Mouse (Mus musculus) induced T-regulatory cell, adult 2 months (primary cell): ENCODE results near the gene Madcam1.
A peak's percentile ranks its signal among the peaks of the same experiment; 100 is the strongest.

Experiments
- DNase-seq: peaks from one replicate; pipeline ENCODE4 v3.0.0-alpha.2; 2012; ENCODE audit warnings: low read depth

Gene Madcam1

DNA sequence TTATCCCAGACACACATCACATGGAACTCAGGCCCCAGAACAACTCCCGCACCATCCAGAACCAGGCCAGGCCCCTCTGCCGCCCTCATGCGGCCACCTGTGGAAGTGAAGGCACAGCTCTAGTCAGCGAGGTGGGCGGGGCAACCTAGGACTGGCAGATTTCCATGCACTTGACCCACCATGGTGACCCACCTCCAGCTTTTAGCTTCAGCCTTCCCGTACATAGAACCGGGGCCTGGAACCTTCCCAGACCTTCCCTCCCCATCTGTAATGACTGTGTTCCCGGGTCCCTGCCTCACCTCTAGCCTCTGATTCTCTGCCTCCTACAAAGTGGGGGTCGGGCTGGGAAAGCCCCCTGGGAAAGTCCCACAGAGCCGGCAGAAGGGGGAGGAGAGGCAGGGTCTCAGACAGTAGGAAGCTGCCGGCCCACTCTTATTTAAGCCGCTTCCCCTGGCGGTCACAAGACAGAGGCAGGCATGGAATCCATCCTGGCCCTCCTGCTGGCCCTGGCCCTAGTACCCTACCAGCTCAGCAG lies at the start of gene Madcam1:
Gene Madcam1 (plus strand): TSS at position 429 of the 535 bp plus-strand sequence.
- DNase-seq: peak; percentile 86

DNA sequence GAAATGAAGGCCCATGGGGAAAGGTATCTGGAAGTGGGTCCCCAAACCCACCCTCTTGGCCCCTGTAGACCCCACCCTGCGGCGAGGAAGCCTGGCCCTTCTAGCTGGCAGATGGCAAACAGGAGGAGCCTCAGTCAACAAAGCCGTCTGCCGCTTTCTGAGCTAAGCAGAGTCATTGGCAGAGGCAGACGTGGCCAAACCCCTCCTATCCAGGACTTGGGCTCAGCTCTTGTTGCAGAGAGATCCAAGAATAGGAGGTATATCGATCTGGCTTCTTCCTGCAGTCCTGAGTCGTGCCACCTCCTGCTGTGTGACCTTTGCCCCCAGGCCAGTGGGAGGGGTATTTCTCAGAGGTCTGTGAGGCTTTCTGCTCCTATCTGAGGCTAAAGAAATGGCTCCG lies 48.5 kb upstream of the Madcam1 start:
- no peak for DNase-seq

DNA sequence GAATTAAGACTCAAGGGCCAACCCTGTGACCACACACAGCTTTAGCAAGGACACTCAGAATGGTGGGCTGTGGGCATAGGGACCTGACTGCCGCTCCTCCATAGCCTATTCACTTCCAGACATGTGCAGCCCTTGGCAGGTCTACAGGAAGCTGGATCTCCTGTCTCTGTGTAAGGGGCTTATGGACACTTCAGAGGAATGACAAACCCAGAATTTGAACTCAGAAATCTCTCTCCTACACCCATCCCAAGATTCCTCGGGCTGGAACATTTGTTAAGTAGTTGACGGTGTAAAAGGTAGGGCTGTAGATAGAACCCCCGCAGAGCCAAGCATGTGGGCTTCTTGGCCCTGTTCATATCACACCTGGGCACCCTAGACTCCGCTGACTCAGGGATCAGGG lies 48.0 kb upstream of the Madcam1 start:
- no peak for DNase-seq

DNA sequence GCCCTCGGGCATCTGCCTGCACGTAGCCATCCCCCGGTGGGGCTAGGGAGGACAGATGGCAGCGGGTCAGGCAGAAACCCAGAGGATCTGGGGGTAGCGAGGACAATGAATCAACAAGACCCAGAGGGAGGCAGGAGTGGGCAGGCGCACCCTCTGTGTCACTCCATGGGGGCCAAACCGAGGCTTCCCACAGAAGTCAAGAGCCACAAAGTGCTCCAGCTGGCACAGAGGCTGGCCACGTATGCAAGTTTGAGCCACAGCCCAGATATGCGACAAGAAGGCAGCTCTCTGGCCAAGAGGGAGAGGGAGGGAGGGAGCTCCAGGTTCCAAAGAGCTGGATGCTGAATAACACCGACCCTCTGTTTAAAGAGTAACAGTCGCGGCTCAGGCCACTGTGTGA lies 40.4 kb upstream of the Madcam1 start:
- no peak for DNase-seq

DNA sequence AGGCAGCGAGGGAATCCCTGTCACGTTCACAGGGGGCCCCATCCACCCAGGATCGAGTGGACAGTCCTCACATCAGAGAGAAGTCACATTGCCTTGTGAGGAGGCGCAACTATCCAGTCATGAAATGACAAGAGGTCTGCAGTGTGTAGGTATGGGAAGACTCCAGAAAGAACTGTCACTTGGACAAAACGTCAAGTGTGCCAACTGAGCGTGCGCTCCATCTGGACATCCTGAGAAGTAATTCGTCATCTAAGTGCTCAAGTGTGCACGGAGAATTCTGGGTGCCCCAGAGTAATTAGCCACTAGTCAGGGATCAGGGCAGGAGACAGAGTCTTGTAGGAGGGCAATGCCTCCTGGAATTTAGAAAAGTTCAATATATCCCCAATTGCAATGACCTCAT lies 39.0 kb upstream of the Madcam1 start:
- no peak for DNase-seq

DNA sequence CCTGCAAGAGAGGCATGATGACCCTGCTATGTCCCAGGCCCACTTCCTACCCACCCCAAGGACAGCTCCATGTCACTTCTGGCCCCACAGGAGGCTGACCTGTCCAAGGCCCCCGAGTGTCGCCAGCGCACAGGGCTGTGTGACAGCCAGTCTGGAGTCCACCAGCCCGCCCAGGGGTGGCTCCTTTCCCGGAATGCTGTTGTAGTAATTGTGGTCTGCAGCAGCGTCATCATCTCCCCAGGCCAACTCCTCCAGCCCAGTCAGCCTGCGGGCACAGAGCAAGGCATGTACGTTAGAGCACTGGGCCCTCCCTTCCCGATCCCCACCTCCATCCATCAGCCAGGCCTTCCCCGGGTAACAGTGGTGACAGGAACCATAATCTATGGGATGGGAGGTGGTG lies 38.2 kb upstream of the Madcam1 start:
- DNase-seq: no peak

DNA sequence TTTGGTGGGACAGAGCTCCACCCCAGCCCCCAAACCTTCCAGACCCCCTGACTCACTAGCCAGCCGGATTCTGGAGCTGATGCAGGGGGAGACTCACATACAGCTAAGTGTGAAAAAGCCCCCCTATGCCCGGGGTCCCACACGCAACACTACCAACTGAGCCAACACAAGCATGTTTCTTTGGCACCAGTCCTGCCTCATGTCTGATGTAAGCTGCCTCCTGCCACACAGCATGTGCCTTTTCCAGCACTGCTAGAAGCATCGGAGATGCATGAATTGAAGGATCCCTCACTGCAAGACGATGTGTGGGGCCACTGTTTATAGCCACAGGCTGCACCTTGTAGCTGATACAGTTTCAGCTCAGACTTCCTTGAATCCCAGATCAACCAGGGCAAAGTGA lies 36.0 kb upstream of the Madcam1 start:
- DNase-seq: no peak

DNA sequence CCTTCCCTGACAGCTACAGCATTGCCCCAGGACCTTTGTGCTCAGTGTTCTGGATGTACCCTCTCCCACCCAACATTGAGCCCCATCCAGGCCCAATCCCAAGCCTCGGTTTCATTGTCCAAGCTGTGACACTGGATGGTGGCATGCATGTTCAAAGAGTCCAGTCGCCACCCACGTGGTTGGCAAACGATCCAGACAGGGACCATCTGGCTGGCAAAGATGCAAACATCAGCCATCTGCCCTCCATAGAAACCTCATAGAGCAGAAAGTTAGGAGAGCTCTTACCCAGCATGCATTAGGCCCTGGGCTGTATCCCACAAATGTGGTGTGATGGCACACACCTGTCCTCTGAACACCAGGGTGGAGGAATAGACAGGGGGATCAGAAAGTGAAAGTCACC lies 32.9 kb upstream of the Madcam1 start:
- DNase-seq: no peak

DNA sequence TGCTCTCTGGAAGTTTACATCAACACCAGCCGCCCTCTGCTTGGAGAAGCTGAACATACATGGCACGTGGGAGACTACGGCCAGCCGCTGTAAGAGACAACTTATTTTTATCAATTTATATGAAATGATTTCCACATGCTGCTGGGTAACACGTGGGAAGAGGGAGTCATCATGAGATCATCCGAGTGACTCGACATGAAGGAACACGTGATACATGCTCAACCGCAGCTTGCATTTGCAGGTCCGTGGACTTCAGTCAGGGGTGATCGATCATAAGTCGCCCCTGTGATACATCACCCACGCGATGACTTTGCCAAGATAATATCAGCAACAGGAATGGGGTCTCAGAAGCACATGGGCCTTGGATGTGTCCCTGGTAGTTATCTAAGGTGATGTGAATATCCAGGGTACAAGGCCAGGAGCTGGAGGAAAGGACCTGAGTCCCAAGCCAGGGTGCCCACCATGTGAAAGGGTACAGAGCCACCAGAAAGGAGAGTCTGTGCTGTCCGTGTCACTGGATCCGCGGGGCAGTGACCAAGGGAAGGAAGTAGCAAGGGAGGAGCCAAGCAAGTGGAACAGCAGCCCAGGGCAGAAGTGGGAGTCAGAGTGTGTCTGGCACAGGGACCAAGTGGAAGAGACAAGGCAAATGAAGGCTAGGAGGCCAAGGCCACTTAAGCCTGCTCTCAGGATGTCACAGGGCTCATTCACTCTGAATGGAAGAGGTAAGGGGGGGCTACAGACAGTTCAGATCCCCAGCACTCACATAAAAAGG lies 31.2 kb upstream of the Madcam1 start:
- DNase-seq: no peak

DNA sequence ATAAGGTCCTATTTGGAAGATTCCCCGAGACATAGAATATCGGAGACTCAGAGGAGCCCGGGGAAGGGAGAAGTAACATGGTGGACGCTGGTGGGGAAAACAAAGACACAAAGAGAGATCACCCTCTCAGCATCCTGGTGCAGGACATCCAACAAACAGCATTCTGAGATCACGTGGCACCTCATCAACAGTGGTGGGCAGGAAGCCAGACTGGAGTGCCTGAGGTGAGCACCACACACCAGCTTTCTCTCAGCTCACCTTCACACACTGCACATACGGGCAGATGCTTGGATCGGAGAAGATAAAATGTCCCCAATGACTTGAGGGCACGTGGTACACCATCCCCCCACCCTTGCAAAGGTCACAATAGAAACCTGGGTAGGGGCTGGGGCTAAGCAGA lies 28.1 kb upstream of the Madcam1 start:
- DNase-seq: no peak

DNA sequence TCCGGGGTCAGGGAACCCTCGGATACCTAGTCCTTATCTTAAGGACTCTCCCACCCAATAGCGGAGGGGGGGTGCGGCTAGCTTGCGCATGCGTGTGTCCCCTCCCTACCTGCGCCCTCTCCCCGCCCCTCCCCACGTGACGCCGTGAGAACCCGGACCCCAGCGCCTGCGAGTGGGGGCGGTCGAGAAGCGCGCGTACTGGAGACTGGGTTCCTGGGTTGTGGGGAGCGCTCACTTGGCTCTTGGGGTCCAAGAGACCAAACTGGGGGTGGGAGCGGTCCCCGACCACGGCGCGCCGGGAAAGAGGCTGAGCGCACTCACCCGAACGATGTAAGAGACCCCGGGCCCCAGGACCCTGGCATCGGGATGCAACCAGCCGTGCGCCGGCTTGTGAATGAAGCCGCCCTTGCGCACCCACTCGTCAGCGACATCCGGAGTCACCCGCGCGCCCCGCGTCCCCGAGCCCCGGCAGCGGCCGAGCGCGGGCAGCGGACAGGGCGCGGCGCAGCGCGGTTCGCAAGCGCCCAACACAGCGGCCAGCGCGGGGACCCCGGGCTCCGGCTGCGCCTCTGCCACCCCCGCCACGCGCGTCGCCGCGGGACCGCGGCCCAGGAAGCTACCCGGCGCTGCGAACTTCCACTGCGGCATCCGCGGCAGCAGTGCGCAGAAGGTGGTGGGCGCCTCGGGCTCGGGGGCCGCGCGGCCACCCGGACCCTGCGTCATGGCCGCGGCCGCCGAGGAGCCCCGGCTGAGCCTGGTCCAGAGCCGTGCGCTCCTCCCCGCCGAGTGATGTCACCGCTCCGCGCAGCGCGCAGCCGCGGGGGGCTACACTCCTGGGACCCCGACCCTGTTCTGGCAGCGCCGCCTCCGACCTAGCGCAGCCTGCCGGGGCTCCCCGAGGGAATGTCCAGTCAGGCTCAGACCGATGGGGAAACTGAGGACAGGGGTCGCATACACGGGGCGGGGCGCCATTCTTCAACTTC lies 26.9 kb upstream of the Madcam1 start, which contains the start of gene Shc2:
Gene Shc2 (minus strand): TSS at position 791 of the 983 bp plus-strand sequence.
- no peak for DNase-seq

DNA sequence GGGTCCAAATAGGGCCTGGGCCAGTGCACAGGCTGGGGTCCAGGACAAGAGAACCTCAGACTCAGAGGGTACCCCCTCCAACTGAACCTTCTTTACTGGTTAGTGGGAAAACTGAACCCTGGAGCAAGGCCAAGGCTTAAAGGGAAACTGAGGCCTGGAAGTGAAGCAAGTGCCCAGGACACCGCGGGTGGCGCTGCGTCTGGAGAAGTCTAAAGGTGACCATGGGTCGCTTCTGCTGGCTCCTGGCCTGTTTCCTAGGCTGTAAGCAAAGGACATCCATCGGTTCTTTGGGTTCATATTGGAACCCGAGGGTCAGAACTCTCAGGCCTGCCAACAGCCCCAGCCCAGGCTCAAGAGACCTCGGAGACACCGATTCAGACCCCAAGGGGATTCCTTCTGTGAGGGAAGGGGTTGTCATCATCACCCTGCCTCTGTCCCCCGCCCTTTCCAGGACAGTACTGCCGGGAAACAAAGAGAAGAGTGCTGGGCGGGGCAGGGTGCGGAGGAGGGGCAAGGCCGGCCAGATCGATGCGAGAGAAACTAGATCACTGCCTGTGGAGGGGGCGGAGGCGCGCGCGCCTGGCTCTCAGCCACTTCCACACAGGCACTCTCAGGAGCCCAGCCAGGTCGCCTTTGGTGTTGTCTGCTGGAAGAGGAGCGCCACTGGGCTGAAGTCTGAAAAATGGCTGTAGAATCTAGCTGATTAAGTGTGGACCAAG lies 25.7 kb upstream of the Madcam1 start:
- DNase-seq: no peak

DNA sequence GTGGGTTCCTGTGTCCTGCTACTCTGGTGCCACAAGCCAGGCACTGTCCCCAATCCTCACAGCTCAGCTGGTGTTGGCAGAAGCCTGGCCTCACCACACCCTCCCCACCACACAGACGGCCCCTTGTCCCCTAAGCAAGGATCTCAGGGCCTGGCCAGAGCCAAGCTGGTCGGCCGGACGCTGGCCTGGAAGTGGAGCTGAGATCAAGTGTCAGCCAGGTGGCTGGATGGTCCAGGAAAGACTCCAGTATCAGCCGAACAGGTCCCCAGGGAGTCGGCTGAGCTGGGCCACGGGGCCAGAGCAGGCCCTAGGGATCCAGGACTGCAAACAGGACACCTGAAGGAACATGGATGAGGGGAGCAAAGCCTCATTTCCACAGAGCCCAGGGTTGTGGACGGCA lies 18.6 kb upstream of the Madcam1 start, which contains the start of gene Odf3l2:
Gene Odf3l2 (minus strand): TSS at position 28 of the 400 bp plus-strand sequence.
- DNase-seq: no peak

DNA sequence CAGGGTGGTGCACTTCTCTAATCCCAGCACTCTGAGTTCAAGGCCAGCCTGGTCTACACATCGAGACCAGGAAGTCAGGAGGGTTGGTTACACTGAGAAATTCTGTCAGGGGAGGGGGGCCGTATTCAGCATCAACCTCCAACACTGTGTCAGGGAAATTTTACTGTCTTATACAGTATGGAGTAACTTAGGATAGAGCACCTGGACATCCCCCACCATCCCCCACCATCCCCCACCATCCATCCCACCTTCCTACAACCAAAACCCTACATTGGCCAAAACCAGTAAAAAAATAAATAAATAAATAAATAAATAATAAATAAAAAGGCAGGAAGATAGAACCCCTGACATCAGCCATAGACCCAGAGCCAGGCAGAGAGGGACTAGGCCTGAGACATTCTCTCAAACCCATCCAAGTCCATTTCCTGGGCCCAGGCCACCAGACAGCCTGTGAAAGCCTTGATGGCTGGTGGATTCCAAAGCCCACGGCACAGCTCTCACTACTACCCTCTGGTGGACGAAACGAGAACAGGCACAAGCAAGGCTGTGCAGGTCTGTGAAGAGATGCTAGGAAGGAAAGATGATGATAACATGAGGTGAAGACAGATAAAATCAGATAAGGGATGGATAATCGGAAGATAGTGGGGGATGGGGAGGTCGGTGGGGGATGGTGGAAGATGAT lies 15.1 kb upstream of the Madcam1 start:
- DNase-seq: peak; percentile 86

DNA sequence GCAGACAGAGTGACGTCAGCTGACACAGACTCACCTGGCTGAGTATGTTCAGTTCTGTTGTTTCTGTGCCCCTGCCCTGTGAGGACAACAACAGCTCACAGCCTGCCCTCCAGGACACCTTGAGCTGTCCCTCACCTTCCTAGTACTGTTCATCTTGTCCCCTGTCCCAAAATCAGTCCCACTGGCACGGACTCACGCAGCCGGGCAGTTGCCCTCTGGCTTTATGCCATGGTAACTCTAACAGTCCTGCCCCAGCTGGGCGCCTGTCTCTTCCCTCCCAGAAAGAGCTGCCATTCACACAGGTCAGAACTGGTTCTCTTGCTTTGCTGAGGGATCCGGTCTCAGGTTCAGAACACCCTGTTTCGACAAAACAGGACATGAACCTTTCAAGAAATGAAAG lies 11.6 kb upstream of the Madcam1 start:
- DNase-seq: no peak

DNA sequence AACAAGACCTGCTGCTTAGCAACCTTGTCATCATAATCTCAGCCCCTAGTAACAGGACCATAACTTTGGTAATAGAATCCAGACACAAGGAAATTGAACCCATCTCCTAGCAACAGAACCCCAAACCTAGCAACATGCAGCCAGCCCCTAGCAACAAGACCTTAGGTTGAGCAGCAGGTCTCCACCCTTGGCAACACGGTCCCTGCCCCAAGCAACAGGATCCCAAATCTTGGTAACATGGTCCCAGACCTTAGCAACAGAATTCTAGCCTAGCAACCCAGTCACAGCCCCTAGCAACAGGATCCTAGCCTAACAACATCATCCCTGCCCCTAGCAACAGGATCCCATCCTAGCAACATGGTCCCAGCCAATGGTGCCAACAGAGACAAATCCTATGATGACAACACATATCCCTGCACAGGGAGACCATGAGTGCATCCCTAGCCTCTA lies 9.4 kb upstream of the Madcam1 start:
- no peak for DNase-seq

DNA sequence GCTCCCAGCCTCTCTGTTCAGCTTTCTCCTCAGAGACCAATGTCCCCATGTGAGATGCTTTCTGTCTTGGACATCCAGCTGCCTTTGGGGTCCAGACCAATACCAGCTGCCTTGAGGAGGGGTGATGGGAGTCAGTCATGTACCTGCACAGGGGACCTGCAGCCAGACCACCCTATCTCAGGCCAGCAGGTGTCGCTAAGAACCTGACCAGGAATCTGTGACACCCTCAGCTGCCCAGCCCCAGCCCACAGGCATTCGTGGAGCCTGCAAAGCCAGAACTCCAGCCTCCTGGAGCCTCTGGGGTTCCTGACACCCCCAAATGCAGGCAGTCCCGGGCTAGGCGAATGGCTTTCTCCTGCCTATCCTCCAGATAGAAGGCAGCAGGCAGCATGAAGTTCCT lies 5.5 kb upstream of the Madcam1 start:
- DNase-seq: peak; percentile 43

DNA sequence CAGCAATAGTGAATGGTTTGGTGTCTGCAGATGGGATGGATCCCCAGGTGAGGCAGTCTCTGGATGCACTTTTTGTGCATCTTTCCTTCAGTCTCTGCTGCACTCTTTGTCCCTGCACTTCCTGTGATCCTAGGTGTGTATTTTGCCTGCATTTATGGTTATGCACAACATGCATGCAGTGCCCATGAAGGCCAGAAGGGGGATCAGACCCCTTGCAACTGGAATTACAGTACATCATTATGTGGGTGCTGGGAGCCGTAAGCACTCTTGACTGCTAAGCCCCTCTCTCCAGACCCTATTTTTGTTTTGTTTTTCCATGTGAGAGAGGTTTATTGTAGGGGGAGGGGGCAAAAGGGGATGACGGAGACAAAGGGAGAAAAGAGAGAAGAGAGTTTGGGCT lies 4.1 kb upstream of the Madcam1 start:
- DNase-seq: peak; percentile 50

DNA sequence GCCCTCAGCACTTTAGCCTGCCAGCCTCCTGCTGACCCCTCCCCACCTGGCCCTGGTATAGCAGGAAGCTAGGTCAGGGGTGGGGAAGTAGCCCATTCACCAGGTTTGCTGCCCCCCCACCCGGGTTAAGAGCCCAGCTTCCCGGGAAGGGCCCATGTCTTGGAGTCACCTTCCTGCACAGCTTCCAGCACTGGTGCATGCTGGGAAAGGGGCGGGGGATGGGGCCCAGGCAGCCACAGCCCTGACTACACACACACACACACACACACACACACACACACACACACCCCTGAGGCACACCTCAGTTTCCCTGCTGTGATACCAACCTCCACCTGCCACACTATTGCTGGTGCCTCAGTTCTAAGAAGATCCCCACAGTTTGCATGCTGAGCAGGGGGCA lies 2.5 kb upstream of the Madcam1 start:
- no peak for DNase-seq

DNA sequence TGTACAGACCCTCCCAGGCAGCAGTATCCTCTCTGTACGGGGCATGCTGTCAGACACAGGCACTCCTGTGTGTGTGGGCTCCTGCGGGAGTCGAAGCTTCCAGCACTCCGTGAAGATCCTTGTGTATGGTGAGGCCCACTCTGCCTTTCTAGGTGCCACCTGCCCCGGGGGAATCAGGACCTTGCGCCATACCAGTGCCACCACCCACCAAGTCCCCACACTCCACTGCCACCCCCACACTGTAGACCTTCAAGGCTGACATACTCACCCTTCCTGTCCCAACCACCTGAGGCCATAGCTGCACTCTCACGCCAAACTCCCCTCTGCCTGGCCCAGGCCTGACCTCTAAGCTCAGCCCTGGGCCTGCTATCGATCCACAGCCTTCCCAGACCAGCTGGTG lies 692 bp downstream of the Madcam1 start:
- DNase-seq: no peak

DNA sequence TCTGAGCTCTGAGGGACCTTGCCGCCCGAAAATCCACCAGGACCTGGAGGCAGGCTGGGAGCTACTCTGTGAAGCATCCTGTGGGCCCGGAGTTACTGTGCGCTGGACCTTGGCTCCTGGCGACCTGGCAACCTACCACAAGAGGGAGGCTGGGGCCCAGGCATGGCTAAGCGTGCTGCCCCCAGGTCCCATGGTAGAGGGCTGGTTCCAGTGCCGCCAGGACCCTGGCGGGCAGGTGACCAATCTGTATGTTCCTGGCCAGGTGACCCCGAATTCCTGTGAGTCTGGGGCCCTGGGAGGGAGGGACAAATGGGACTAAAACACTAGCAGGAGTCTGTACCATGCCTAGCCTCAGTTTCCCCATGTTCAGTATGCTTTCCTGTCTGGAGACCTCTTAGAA lies 2.1 kb downstream of the Madcam1 start:
- DNase-seq: no peak
